Mouse (Mus musculus) left cerebral cortex, adult 9 months (tissue): ENCODE measurements around the gene Ccdc93.
A peak's percentile ranks its signal among the peaks of the same experiment; 100 is the strongest.

Experiments used
- DNase-seq, 2 experiments: peaks; one replicate each; pipeline ENCODE4 v3.0.0; 2022; ENCODE audit warnings: low spot score in 2 of 2

The Ccdc93 gene

DNA sequence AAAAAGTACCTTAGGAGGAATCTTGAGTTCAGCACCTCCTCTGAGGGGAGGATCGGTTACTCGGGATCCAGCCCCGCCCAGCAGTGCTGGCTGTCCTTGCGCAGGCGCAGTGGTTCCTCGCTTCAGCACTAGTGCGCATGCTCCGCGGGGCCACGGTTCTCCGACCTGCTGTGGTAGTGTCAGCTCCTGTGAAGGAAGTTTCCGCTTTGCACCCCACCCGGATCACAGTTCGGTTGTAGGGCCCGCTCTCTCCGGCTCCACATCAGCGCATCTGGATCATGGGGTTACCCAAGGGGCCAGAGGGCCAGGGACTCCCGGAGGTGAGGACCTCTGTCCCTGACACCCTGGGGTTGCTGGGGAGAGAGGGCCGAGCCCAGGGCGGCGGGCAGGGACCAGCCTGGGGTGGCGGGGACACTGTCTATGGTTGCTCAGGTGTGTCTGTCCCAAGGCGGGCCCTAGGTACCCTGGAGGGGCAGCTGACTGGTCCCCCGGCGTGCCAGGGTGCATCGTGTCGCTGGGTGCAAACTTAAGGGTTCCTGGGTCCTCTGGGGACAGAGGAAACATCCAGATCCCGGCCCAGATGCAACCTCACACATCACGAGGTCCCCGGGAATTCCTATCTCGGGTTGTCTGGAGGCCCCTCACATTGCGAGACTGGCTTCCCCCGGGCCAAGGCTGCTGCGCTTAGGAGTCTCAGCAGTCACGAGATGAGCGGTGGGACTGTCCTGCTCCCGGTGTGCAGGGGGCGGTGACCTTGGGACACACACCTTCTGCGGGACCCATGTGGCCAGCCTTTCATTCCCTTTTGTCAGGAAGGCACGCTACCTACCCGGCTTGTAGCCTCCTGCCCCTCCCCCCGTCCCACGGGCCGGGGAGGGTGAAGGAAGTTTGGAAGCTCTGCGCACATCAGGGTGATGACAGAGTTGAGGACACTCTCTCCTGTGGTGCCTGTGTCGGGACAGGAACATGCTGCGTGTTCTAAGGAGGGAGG is at the start of gene Ccdc93:
Gene Ccdc93, plus strand, starts transcription at position 112 of the 991 bp plus-strand sequence.
- DNase-seq, result peak; percentile 85 to 99

DNA sequence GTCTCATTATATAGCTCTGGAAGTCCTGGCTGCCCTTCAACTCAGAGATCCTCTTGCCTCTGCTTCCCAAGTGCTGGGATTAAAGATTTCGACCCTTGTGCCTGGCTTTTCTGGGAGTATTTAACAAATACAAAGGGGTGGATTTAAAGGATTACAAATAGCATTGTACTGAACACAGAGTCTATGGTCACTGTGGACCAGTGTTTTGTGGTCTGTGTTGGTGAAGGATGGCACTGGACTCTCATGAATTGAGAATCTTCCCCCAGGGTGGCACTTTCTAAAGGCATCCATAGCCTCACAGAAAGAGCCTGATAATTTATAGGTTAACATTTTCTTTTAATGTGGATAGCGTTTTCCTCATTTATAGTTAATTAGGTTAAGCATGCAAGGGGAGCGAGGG is 49.3 kb upstream of the Ccdc93 start:
- DNase-seq, result no peak

DNA sequence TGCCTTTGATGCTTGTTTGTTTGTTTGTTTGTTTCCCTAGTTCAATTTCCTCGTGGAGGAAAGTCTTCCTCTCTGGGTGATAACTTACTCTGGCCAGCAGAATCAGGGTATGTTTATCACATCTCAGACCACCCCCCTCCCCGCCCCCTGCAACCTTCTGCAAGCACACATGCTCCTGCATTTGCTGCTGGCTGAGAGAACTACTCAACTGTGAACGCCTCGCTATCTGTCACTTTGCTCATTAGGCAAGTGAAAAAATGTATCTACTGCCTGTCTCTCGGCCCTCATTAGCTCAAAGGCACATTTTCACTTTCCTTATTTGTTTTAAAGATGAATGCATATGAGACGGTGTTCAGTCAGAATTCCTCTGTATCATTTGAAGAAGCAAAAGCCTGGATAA is 42.5 kb upstream of the Ccdc93 start:
- no peak for DNase-seq

DNA sequence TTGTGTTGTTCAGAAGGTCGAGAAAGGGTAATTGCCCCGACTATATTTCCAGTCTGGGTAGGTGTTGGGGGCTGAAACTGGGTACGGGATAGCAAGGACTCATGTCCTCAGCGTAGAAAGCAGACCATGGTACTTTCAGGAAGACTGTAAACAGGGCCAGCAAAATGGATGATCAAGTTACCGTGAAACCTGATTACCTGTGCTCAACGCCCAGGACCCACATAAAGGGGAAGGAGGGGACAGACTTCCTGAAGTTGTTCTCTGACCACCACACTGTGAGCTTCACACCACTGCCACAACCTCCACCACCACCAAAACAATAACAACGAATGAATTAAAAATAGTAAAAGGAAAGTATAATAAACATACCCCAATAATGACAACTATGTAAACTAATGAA is 42.1 kb upstream of the Ccdc93 start:
- DNase-seq, result no peak

DNA sequence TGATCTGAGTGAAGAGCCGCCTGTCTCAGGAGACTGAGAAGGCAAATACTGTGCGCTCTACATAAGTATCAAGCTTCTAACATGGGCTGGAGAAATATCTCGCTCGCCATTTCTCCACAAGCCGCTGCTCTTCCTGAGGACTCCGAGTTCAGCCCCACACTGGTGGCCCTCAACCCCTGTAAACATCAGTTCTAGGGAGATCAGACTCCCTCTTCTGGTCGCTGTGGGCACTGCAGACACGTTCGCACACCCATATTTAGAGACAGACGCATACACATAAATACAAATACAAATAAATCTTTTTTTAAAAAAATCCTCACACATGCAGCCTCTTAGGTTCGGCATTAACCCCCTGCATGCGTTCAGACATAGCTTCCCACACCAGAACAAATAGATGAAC is 41.3 kb upstream of the Ccdc93 start:
- DNase-seq, result peak in 1 of 2 experiments; percentile 9

DNA sequence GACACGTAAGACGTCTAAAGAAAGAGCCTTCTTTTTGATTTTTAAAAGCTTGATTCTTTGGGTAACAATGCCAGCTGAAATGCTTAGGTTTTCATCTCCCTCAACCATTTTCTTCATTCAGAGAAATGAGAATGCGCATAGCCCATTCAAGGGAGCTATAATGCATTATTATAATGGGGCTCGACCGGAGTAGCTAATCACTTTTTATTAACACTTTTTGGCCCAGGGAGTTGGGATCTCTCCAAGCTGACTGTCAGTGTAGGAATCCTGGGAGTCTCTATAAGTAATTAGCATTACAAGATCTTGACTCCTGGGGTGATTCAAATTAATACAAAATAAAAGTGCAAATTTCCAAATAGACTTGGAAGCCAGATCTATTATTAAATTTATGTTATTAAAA is 40.8 kb upstream of the Ccdc93 start:
- no peak for DNase-seq

DNA sequence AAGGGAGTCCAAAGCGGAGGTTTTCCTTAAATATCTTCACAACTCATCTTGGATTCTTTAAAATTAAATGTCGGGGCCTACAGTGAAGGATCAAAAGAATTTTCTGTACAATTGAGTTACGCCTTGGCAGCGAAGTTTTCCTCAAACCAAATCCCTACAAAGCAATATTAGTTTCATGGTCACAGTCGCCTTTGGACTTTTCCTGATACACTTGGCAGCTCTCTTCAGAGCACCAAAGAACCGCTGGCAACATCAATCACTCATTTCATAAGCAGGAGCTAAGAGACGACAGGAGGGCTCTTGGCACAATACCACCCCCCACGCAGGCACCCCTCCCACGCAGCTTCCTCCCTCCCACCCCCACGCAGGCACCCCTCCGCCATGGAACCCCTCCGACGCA is 40.4 kb upstream of the Ccdc93 start:
- DNase-seq, result no peak

DNA sequence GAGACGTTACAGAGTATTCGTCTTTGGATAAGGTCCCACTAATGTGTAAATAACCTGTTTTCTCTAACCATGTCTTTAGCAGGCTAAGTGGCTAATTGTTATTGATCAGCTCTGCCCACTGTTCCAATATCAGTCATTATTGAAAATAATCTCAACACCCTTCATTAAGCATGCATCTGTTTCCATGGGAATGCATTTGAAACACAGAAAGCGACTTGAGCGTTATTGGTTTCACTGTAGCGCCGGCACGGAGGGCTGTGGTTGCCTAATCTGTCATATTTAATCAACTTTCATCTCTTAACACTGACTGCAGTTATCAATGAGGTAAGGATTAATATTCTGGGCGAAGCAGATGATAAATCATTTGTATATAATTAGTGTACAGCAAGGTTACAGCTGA is 40.0 kb upstream of the Ccdc93 start:
- no peak for DNase-seq

DNA sequence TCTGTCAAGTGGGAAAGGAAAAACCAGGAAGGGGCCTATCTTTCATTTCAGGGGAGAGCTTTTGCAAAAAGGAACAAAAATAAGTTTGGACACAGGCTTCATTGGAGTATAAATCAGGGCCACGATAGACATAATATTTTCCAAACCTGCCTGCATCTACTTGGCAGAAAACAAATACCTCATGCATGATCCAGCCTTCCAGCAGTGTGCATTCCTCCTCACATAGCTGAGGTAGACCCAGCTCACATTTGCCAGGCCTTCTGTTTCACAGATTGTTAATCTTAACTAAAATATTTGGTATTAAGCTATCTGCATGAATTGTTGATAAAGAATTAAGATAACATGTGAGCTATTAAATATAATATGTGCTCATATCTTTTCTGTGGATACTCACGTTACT is 37.7 kb upstream of the Ccdc93 start:
- no peak for DNase-seq

DNA sequence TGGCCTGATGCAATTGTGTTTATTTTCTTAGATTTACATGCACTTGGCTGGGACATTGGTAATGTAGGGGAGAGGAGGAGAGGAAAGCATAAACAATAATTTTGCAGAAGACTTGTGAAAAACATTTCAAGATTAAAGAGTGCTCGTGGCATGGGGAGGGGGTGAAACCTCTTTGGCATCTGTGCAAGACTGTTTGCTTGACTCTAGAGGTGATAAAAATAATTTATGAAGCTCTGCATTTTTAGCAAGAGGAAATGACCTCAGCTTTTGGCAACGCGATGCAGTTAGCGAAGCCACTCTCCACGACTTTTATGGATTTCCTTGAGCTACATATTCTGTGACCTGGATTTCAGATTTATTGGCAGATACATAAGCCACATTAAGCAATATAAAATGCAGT is 36.1 kb upstream of the Ccdc93 start:
- no peak for DNase-seq

DNA sequence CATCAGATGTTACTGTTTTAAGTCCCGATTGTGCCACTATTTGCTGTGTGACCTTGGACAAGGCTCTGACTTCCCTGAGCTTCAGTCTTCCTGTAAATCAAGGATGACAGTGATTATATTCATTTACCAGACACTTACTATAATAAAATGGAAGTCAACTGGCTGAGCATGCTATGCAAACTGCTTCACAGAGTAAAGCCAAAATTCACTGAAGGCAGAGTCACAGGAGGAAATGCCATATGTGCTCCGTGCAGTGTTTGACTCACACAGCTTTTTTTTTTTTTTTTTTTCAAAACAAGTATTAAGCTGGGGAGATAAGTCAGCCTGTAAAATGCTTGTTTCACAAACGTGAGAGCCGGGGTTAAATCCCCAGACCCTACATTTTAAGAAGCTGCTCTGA is 34.3 kb upstream of the Ccdc93 start:
- DNase-seq, result no peak

DNA sequence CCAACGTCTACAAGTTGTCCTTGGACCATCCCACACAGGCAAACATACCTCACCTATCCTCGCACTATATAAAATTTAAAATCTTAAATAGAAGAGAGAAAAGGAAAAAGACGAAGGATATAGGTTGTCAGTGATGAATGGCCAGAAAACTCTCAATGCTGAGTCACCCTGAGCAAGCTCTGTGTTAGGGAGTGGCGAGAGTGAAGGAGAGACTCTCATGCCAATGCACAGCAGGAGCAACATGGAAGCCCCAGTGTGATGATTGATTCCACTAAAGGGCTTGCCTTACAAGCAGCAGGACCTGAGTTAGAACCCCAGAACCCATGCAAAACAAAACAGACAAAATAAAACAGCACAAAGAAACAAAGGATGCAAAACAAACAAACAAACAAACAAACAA is 32.6 kb upstream of the Ccdc93 start:
- no peak for DNase-seq

DNA sequence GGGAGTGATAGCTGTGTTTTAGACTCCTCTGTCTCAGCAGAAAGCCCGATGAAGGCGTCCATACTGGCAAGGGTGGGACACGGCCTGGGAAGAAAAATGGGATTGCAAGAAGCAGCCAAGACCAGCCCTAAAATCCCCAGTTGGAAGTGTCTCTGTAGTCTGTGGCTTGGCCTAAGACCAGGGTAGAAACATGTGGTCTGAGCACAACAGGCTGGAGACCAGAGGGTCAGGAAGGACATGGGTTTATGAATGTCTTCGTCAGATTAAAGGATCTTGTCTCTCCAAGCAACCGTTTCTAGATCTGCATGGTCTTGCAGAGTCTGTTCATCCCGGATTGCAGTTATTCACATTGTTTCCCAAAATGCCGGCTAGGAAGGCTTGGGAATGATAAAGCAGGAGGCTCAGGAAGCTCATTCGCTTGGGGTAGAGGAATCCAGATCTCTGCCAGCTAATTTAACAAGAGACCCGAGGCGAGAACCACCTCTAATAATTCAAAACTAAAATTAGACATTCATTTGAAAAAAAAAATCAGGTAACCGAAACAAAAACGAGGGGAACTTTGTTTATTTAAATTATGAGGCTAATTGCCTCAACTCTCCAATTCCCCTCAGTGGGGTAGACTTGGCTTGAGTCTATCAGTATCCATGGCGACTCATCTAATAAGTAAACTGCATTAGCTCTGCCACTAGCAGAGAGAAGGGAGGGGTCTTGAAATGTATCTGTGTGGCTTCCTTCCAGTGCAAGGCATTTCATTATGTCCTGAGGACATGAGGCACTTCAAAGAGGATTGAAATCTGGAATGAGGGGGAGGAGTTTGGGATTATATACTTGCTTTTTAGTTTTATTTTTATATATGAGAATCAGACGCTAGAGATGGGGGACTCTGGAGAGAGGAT is 31.6 kb upstream of the Ccdc93 start:
- no peak for DNase-seq

DNA sequence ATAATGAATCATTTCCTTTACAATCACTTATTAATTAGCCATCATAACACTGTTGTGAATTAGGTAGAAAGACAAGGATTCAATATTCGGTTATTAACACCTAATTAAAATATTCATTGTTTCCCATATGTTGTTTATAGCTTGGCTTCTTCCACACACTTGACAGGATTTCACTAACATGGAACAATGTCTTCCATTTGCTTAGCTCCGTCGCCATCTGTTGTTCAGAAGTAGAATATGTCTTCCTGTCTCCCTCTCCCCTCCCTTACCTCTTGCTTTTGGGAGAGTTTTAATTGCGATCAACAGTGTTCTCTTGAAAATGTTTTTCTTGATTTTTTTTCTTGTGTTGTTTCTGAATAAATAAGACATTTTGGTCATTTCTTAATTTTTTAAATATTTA is 30.6 kb upstream of the Ccdc93 start:
- DNase-seq, result peak in 1 of 2 experiments; percentile 20

DNA sequence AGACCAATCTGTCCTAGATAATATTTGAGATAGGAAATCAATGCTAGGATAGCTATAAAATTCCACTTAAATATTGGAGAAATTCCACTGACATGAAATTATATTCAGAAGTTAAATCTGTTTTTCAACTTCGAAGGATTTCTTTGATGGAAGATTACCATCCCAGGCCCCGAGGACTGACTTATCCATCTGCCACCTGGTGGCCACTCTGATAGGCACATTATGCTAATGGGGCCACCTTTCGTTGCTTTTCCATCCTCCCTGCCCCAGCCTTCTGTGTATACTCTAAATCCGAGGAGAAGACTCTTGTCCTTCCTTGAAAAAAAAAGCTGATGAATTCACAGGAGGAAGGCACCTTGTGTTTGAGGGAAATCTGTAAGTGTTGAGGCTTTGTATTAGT is 11.8 kb upstream of the Ccdc93 start:
- peak in 1 of 2 experiments; percentile 36 for DNase-seq

DNA sequence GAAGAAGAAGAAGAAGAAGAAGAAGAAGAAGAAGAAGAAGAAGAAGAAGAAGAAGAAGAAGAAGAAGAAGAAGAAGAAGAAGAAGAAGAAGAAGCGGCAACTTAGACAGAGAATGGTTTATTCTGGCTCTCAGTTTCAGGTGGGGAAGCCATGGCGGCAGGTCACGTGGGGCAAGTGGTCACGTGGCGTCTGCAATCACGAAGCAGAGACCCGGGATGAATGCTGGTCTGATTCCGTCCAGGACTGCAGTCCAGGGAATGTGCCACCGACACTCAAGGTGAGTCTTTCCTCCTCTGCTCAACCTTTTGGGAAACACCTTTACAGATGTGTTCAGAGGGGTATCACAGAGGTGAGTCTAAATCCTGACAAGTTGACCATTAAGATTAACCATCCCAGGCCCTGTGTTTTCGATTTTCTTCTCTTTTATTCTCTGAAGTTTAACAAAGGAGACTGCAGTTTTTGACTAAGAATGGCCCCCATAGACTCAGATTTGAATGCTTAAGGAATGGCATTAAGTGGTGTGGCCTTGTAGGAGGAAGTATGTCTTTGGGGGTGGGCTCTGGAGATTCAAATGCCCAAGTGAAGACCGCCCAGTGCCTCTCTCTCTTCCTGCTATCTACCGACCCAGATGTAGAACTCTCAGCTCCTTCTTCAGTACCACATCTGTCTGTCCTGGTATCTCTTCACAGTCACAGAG is 11.1 kb upstream of the Ccdc93 start:
- DNase-seq, result no peak

DNA sequence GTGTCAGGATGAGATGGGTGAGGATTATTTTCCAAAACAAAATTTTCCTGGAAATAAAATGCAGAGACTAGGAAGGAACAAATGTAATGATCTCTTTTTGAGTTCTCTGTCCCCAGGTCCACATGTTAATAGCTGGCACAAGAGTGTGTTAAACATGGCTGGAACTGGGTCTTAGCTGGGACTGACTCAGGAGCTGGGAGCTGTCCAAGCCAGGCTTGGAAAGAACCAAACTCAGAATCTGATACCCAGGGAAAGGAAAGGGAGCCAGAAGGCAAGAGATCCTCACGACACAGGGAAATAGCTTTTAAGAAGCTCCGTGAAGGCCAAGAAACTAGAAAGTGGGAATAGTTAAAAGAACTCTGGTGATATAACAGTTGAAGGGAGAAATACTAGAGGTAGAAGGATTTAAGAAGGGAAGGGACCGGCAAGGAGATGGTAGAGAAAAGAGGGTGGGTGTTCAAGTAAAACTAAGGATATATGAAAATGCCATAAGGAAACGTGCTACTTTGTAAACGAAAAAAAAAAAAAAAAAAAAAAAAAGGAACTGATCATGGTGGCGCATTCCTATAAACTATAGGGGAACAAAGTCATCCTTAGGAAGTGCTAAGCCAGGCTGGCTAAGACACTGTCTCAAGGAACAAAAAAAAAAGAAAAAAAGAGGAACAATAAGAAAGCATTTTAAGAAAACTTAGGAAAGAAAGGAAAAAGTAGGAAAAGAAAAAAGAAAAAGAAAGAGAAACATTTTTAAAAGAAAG is 489 bp upstream of the Ccdc93 start:
- DNase-seq, result no peak

DNA sequence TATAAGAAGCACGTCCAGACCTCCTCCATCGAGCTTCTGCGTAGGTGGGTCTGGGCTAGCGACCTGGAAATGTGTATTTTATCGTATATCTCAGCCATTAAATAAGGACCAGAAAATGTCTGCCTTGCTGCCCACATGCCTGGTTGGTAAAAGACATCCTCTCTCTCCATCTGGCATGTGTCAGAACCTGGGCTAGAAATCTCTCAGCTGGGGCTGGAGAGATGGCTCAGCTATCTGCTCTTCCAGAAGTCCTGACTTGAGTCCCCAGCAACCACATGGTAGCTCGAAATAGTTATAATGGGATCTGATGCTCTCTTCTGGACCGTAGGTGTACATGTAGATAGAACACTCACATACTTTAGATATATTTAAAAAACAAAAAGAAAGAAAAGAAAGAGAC is 5.1 kb downstream of the Ccdc93 start:
- peak in 1 of 2 experiments; percentile 15 for DNase-seq

DNA sequence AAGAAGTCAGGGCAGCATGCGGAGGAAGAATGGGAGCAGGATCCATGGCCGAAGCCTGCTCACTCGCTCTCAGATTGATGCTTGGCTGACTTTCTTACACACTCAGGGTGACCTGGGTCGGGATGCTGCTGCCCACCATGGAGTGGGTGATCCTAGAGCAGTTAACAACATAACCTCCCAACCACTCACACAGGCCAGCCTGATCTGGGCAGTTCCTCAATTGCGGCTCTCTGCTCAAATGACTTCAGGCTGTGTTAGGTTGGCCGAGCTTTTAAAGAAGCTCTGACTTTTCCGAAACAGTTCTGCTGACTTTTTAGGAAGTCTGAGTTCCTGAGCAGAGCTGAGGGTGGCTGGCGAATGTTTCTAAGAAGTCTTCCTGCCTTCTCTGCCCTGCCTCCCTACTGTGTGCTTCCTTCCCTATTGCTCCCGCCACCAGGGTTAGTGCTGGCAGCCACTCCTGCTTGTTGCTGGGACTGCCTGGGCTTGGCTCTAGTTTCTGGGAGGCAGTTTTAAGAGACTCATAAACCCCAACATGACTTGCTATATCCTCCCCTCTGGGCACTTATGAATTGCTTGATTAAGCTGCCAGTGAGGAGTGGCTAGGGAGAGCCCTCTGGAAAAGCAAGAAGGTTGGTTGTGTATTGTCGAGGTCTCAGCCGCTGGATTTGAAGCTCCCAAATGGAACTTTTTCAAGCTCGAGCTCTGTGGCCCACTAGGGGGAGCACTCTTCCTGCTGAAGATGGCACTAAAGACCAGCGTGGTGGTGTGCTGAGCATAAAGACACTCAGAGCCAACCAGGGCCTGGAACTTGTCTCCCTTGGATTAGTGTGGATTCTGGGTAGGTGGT is 9.9 kb downstream of the Ccdc93 start:
- peak in 1 of 2 experiments; percentile 82 for DNase-seq

DNA sequence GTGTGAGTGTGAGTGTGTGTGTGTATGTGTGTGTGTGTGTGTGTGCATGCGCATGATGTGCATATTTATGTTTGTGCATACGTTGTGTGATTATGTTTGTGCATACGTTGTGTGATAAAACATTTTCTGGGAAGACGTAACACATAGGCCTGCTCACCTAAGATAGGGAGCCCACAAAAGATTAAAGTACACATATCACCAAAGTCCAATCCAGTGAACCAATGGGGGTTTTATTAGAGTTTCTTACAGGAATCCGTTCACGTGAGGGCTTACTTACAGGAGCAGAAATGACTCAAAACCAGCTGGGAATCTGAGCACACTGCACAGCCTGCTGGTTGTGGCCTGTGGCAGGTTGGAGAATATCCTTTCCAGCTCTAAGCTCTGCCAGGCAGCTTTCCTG is 13.3 kb downstream of the Ccdc93 start:
- DNase-seq, result no peak
